Mouse (Mus musculus) cerebellum, adult 2 months (tissue): Measurements from ENCODE around the gene Prl2b1. TPM values are rescaled to one million over a fixed set of nuclear protein-coding genes. Genes with fewer than 3 reads are reported as not detected.

Experiments used
- DNase-seq, 2 experiments: peaks; one replicate each; pipeline ENCODE4 v3.0.0; 2021
- H3K27ac ChIP-seq: fragments of 200-500 bp; 2 replicates; pipeline ENCODE4 v1.5.1; 2012; ENCODE audit warnings: low read length, control low read depth, inconsistent platforms; ENCODE audit not compliant: insufficient read depth
- H3K27me3 ChIP-seq: fragments of 200-500 bp; 2 replicates; pipeline ENCODE4 v1.6.1; 2012; ENCODE audit warnings: inconsistent platforms, mild to moderate bottlenecking, low read length, moderate library complexity; ENCODE audit not compliant: control insufficient read depth, insufficient read depth
- H3K4me1 ChIP-seq: fragments of 200-500 bp; 2 replicates; pipeline ENCODE4 v1.6.1; 2011; ENCODE audit warnings: low read length; ENCODE audit not compliant: control insufficient read depth, insufficient read depth
- H3K4me3 ChIP-seq: fragments of 200-500 bp; replicated peaks from 2 replicates; pipeline ENCODE3; 2011; ENCODE audit warnings: mild to moderate bottlenecking, low read depth, low read length, control low read depth; ENCODE audit not compliant: insufficient read depth
- CTCF ChIP-seq: fragments of 200-500 bp; IDR thresholded peaks from 2 replicates; pipeline ENCODE4 v1.5.1; 2011; ENCODE audit warnings: low read depth, mild to moderate bottlenecking, control low read depth, low read length, moderate library complexity, borderline replicate concordance; ENCODE audit not compliant: insufficient read depth
- POLR2A ChIP-seq: fragments of 200-500 bp; IDR thresholded peaks from 2 replicates; pipeline ENCODE4 v1.6.1; 2011; ENCODE audit warnings: low read length, control low read depth, borderline replicate concordance; ENCODE audit not compliant: insufficient read depth
- WGBS: fragments of 180-500 bp; shearing (Covaris S2); methylation state at CpG from one replicate; pipeline ENCODE4 v1.1.7; 2018; 5-methylcytosine and 5-hydroxymethylcytosine counted together
- polyA plus RNA-seq: library from polyadenylated mRNA; depleted of rRNA; stranded (reverse); fragments of >200 nt; gene quantifications from 2 replicates; pipeline ENCODE4 v1.2.3, GENCODE M21; 2012; rRNA removed

The Prl2b1 gene
- polyA plus RNA-seq, result 0.21 TPM in 1 of 2 replicates, not detected in the other

- no peaks in the 10 kb centered on the region for H3K4me1 ChIP-seq
- H3K4me3 ChIP-seq, result no peak within 1 kb of the TSS
- no peak for DNase-seq
- H3K27ac ChIP-seq, result no peak within 1 kb of the TSS
- no peaks in the 10 kb centered on the region for H3K27me3 ChIP-seq
- no peak for TF ChIP-seq CTCF
- WGBS, result 88% methylated on average over 6 of the region's 6 CpGs
These were observed at the start of gene Prl2b1 for GRCm38 (mm10) chr13:27390746-27391145. Gene Prl2b1 (minus strand): TSS chr13:27390846.

DNA sequence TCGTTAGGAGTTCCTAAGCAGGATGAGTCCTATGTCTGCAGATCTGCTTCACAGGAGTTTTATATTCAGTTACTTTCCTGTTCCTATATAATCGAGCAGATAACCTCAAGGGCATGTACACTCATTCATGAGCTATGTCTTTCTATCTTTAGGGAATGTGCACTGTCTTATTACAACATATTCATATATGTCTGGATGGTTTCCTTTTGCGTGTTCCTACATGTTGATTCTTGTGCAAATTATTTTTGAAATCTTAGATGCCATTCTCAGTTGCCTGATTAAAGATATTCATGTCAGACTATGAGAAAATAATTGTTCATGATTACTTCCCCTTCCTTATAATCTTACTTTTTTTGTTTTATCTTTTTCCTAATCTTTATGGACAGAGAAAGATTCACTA lies 47.9 kb upstream of the Prl2b1 start, which contains the start of gene Prl8a6:
Prl8a6 (minus strand) TSS at position 101 of the 400 bp plus-strand sequence.
- H3K27me3 ChIP-seq, result no peaks in the 10 kb centered on the region
- no peak for TF ChIP-seq CTCF
- no peak for TF ChIP-seq POLR2A
- H3K4me1 ChIP-seq, result no peaks in the 10 kb centered on the region
- H3K27ac ChIP-seq, result no peak within 1 kb of the TSS
- 83% methylated on average over 3 of the region's 3 CpGs for WGBS
- DNase-seq, result no peak
- H3K4me3 ChIP-seq, result no peak within 1 kb of the TSS

DNA sequence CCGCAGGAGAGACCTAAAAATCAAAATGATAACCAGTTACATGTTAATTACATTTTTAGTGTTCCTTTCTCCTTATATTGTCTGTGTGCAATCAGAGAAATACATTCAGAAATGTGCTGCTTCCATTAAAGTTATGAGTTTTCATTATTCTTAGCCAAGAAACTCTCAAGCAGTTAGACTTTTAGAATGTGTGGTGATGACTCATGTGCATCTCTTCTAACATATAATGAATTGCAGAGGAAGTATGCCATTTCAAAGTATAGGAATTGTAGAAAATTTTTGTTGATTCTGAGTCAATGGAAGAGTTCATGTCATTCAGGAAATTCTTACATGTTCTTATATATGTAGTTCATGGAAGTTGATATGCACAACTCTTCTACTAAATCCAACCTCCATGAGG lies 42.5 kb upstream of the Prl2b1 start:
- Histone ChIP-seq H3K27ac (no peak overlapping the region), H3K4me3 (no peak overlapping the region), H3K4me1 (no peaks in the 10 kb centered on the region), H3K27me3 (no peaks in the 10 kb centered on the region)
- 80% methylated on average over 1 of the region's 1 CpGs for WGBS
- no peak for DNase-seq
- TF ChIP-seq POLR2A (no peak), CTCF (no peak)

- Histone ChIP-seq H3K27me3 (no peaks in the 10 kb centered on the region), H3K4me3 (no peak overlapping the region), H3K4me1 (no peaks in the 10 kb centered on the region), H3K27ac (no peak overlapping the region)
- TF ChIP-seq POLR2A (no peak), CTCF (no peak)
- no peak for DNase-seq
These were observed 23.0 kb upstream of the Prl2b1 start for GRCm38 (mm10) chr13:27413640-27414039.

DNA sequence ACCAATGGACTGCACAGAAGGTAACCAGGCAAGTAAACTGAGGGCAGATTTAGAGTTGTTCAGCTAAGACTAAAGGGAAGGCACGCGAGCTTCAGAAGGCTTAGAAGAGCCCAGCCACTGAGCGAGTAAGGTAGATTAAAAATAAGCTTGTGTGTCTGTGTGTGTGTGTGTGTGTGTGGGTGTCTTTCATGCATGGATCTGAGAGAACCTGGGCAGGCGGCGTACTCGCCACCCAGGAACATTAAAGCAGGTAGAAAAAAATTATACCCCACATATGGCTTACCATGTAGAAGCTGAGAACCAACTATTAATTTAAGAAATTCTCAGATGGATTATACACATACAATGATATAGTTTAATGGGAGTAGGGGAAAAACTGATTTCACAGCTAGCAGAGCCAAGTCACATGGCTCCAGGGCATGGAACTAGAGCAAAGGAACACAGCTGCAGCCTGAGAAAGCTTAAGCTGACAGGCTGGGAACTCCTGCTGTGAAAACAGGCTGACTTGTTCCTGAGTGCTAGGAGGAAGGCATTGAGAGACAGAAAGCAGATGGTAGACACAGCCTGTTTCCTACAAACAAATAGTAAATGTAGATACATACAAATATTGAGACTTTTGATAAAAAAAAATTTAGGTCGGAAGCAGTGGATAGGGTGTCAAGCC lies 8.5 kb upstream of the Prl2b1 start:
- WGBS, result 60% methylated on average over 7 of the region's 7 CpGs
- H3K4me1 ChIP-seq, result no peaks in the 10 kb centered on the region
- no peaks in the 10 kb centered on the region for H3K27me3 ChIP-seq
- no peak overlapping the region for H3K4me3 ChIP-seq
- H3K27ac ChIP-seq, result no peak overlapping the region
- TF ChIP-seq CTCF, result no peak
- no peak for TF ChIP-seq POLR2A
- DNase-seq, result peak; percentile 51 to 80

DNA sequence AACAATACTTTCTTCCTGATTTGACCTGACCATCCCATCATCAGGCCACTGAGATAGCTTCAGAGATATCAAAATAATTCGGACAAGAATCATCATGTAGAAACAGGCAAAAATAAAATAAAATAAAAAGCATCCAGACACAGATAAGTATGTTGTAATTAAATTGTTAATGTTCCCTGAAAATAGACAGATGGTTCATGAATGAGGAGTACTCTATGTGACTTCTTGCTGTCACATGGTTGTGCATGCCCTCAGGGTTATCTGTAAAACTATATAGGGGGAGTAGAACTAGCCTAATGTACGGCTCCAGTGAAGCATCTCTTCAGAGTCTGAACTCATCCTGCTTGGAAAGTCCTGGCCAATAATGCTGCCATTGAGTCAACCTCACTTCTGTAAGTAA lies 45.3 kb downstream of the Prl2b1 start, which contains the start of gene Prl8a2:
Prl8a2 (plus strand) TSS at position 301 of the 400 bp plus-strand sequence.
- H3K27ac ChIP-seq, result no peak within 1 kb of the TSS
- H3K27me3 ChIP-seq, result no peaks in the 10 kb centered on the region
- 88% methylated on average over 2 of the region's 2 CpGs for WGBS

GRCm38 (mm10) chr13:27342733-27343275 lies 47.8 kb downstream of the Prl2b1 start:
- no peak overlapping the region for H3K4me3 ChIP-seq
- no peak overlapping the region for H3K27ac ChIP-seq
- 25% methylated on average over 3 of the region's 3 CpGs for WGBS
- no peak for TF ChIP-seq CTCF
- no peak for TF ChIP-seq POLR2A
- no peaks in the 10 kb centered on the region for H3K4me1 ChIP-seq
- DNase-seq, result no peak
- H3K27me3 ChIP-seq, result no peaks in the 10 kb centered on the region

More for the DNA sequence above, 45.3 kb downstream of the Prl2b1 start, which contains the start of gene Prl8a2:
- Histone ChIP-seq H3K4me3 (no peak within 1 kb of the TSS), H3K4me1 (no peaks in the 10 kb centered on the region)
- no peak for DNase-seq
- no peak for TF ChIP-seq POLR2A
- no peak for TF ChIP-seq CTCF

- Histone ChIP-seq H3K27me3 (no peaks in the 10 kb centered on the region), H3K27ac (no peak overlapping the region), H3K4me1 (no peaks in the 10 kb centered on the region), H3K4me3 (no peak overlapping the region)
- DNase-seq, result no peak
- 24% methylated on average over 1 of the region's 1 CpGs for WGBS
- TF ChIP-seq POLR2A (no peak), CTCF (no peak)
These were observed 55.7 kb downstream of the Prl2b1 start for GRCm38 (mm10) chr13:27334989-27335388.

Other genes with a start within 250 kb of the Prl2b1 start
- not detected in 2 replicates for gene Prl3d3, start 234.1 kb downstream of the Prl2b1 start, polyA plus RNA-seq
- gene Prl3c1, start 194.2 kb downstream of the Prl2b1 start, polyA plus RNA-seq, result not detected in 2 replicates
- 0.54 and 1.3 TPM in 2 replicates for gene Prl3b1, start 149.0 kb downstream of the Prl2b1 start, polyA plus RNA-seq
- not detected in 2 replicates for gene Prl3a1, start 131.4 kb downstream of the Prl2b1 start, polyA plus RNA-seq
- not detected in 2 replicates for gene Prl6a1, start 78.2 kb downstream of the Prl2b1 start, polyA plus RNA-seq
- gene Prl8a2, start 45.2 kb downstream of the Prl2b1 start, polyA plus RNA-seq, result not detected in 2 replicates
- gene Prl8a6, start 47.8 kb upstream of the Prl2b1 start, polyA plus RNA-seq, result not detected in 2 replicates
- gene Prl8a8, start 122.4 kb upstream of the Prl2b1 start, polyA plus RNA-seq, result not detected in 2 replicates
- 0.20 TPM in 1 of 2 replicates, not detected in the other for gene Prl8a9, start 173.8 kb upstream of the Prl2b1 start, polyA plus RNA-seq
- gene Prl8a1, start 191.3 kb upstream of the Prl2b1 start, polyA plus RNA-seq, result not detected in 2 replicates
- gene Prl7b1, start 219.7 kb upstream of the Prl2b1 start, polyA plus RNA-seq, result not detected in 2 replicates